Mouse (Mus musculus) erythroid progenitor cell, adult 5-6 weeks (primary cell): ENCODE measurements around the gene Ufc1. TPM values are rescaled to one million over a fixed set of nuclear protein-coding genes. Genes with fewer than 3 reads are reported as not detected.
"Not testable (repeated sequence)": the region's sequence is repeated elsewhere in the genome, so short reads cannot be mapped to it uniquely, and the experiment has no call there.

Source experiments
- ATAC-seq: replicated peaks from 2 replicates; pipeline ENCODE4 v1.8.0; 2016; ENCODE audit warnings: moderate number of reproducible peaks, mild to moderate bottlenecking, moderate TSS enrichment, inconsistent platforms; ENCODE audit not compliant: poor library complexity, low FRiP score, severe bottlenecking
- total RNA-seq, 2 experiments: library from RNA; stranded (forward) in 1 of 2; stranded (reverse) in 1 of 2; fragments of 150-400 nt in 1 of 2; fragments of 186-747, 209-891 nt in 1 of 2; gene quantifications; 2 replicates each; pipeline versions ENCODE4 v1.2.3 to v1.2.4; 2015 to 2017; ENCODE audit warnings: low replicate concordance in 2 of 2

Ufc1 gene
- total RNA-seq (2015; ENCODE audit: low replicate concordance) = 26.8 and 39.3 TPM in 2 replicates
- 1.7 and 14.2 TPM in 2 replicates for total RNA-seq (2017; ENCODE audit: low replicate concordance)

DNA sequence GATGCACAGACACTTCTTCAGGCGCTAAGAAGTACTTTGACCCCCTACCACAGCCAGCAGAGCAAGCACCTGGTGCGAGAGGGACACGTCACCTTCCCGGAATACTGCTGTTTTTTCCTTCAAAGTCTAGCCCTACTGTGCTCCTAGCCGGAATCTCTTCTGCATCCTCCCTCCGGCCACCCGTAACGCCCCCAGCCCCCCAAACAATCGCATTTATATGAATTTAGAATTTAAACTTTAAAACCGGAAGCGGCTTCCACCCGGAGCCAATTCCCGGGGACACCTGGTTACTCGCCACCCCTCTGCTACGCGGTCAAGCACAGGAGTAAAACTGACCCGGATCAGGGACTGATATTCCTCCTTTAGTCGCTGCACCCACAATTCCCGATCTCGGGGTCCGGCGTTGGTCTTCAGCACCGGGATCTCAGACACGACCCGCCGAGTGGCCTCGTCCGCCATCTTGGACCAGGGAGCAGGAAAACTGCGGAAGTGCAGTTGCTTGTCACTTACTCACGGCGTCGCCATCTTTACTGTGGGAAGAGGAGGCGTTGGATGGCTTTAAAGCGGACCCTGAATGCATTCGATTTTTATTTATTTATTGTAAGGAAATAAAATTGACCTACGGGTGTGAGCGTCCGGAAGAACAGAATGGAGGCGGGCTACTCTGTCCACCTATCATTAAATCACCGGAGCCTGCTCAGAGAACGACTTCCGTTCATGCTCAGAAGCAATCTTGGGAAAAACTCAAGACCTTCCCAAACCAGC, at the start of gene Ufc1:
Gene Ufc1 (minus strand): TSS at position 727 of the 765 bp plus-strand sequence.
- ATAC-seq = peak; percentile 92

GRCm38 (mm10) chr1:171343922-171344677, 49.3 kb upstream of the Ufc1 start:
- no peak for ATAC-seq

DNA sequence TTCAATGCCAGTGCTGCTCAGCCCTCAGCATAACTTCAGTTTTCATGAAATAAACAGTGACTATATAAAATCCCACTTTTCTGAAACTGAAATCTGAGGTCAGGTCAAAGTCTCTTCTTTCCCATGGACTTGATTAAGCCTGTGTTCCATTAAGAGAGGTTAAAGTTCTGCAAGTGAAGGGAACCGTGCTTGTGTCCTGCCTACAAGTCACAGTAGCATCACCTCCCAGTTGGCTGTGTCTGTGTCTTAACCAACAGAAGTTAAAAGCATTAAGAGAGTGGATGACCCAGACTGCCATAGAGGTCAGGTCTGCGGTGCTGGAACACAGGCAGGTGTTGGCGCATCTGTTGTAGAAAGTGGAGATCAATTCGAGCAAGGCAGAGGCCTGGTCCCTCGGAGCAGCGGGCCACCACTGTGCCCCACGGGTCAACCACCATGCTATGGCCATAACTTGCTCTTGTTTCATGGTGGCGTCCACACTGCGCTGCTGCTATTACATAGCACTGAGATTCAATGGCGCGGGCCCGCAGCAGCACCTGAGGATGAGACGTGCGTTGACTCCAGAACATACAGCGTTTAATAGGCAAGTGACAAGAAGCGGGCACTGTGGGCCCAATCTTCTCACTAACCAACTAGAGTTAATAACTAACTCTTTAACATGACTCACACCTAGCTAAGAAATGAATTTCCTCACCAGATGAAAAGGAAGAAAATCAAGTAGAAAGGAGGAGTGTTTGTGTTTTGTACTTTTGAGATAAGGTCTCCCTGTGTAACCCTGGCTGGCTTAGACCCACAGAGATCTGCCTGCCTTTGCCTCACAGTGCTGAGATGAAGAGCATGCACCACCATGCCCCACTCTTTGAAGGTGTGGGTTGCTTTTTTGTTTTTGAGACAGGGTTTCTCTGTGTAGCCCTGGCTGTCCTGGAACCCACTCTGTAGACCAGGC, 47.7 kb upstream of the Ufc1 start:
- no peak for ATAC-seq

DNA sequence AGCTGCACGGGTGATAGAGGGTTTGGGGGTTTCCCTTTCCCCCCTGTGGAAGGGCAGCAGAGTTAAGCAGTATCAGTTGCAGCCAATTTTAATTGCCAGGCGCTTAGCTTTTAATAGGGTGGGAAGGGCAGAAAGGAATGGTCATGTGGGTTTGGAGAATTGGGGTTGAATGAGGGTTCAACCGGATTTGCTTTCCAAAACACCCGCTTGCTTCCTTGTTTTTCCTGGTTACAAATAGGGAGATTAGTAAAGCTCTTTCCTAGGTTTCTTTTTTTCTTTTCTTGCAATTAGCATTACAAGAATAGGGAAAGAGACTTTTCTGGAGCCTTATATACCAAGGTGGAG, 35.4 kb upstream of the Ufc1 start:
- ATAC-seq = no peak

DNA sequence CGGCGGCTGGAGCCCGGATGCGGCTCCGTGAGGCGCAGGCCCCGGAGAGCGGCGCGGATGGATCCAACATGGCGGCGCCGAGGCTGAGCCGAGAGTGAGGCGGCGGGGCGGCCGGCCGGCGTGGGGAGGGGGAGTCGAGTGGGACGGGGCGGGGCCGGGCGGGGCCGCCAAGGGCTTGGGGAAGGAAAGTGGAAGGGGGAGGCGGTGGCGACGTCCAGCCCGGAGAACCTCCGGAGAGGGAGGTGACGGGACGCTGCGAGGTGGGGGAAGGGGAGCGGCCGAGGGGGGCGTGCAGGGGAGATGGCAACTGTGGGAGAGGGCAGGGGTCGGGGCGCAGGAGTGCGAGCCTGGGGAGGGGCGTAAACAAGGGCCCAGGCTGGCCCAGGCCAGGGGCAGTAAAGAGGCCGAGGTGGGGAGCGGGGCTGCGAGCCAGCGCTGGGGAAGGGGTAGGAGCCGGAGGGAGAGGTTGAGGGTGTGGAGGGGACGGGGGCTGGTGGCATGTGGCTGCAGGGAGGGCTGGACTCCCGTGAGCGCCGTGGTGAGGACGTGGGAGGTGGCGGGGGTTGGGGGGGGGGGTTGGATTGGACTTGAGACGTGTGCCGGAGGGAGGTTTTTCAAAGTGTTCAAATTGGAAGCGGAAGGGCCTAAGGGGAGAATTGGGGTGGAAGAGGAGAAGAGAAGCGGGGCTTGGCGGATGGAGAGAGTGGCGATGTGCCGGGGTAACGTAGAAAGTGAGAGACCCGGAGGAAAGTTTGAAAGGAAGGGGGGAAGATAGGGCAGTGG, 34.8 kb upstream of the Ufc1 start:
- peak; percentile 59 for ATAC-seq

DNA sequence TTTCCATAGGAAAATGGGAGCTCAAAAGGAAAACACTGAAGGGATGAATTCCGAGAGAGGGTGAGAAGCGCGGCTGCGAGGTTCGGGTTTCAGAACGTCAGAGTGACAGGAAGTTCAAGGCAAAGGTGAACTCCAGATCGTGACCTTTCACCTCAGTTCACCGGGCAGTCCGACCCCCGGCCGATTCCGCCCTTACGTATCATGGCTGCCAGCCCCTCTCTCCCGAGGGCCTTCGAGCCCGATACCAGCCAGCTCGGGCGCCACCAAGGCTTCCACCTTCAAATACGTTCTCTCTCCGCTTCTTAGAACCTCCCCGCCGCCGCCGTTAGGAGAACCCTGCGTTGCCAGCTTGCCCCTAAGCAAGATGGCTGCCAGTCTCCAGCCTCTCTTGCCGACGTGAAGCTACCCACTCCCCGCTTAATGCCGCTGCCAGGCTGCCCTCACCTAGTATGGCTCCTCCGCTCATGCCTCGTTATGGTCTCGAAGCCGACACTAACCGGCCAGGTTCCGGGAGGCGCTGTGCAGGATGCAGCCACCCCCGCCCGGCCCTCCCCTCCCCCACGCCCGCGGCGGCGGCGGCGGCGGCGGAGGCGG, 34.1 kb upstream of the Ufc1 start, which contains the start of gene Dedd:
Gene Dedd (plus strand): TSS at position 307 of the 594 bp plus-strand sequence.
- ATAC-seq = peak; percentile 88

GRCm38 (mm10) chr1:171328244-171328643, 33.4 kb upstream of the Ufc1 start:
- ATAC-seq = peak; percentile 4

- not testable (repeated sequence) for ATAC-seq
Measured at GRCm38 (mm10) chr1:171326588-171326987, 31.8 kb upstream of the Ufc1 start.

- no peak for ATAC-seq
Measured at GRCm38 (mm10) chr1:171325571-171325970, 30.7 kb upstream of the Ufc1 start.

GRCm38 (mm10) chr1:171322012-171322411, 27.2 kb upstream of the Ufc1 start:
- peak; percentile 47; the same call in 1 of the 2 replicates for ATAC-seq

DNA sequence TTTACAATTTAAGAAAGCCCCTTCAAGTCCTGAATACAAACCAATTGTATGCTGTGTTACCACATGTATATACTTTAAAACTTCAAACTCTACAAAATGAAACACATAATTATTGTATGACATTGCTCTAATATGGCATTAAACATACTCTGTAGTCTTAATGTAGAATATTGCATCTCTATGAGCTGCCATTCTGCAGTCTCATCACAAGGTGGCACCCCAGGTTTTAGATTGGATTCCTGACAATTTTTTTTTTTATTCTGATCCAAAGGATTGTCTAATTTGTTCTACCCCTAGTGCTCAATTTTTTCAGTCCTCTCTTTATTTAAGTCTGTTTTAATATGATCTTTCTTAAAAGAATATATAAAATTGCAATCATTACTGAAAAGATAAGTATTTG, 26.6 kb upstream of the Ufc1 start:
- peak; percentile 74 for ATAC-seq

DNA sequence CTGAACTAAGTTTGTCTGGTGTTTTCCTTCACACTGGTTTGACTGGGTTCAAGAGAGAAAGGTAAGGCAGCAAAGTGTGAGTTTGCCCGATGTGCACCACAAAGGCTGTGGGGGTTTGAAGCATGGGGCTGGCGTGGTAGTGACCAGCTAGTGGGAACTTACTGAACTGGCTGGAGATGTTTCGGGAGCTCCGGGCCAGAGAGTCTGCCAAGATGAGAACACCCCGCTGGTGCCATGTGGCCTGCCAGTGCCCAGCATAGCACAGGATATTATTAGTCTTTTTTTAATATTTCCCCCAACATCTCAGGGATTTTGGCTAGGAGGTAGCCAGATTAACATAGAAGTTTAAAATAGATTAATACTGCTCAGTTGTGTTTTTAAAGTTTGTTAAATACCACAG, 25.3 kb upstream of the Ufc1 start:
- ATAC-seq = no peak

DNA sequence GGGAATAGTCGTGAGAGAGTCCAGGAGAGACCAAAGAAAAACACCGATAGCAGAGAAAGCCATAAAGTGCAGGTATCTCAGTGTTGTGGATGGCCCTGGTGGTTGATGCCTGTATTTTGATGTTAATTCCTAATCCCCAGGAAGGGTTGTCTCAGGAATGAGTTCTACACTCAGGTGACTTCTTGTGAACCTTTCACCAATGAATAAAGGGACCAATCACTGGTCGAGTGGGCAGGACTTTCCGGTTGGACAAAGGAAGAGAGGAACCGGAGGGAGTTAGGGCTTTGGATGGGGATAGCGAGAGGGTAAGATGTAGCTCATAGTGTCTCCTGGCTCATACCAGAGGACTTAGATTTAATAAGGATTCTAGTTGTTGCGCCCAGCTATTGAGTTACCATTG, 24.9 kb upstream of the Ufc1 start:
- no peak for ATAC-seq

GRCm38 (mm10) chr1:171309321-171309720, 14.5 kb upstream of the Ufc1 start:
- ATAC-seq = no peak

DNA sequence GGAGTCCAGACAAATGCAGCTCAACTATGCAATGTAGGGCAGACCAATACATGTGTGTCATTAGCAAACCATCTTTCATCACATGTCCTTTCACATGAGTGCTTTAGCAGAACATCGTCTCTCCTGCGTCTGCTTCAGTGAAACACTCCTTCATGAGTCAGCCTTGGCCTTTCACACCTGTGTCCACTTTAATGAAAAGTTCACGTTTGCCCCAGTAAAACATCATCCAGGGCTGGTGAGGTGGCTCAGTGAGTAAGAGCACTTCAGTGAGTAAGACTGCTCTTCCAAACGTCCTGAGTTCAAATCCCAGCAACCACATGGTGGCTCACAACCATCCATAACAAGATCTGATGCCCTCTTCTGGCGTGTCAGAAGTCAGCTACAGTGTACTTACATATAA, 11.3 kb upstream of the Ufc1 start:
- not testable (repeated sequence) for ATAC-seq

DNA sequence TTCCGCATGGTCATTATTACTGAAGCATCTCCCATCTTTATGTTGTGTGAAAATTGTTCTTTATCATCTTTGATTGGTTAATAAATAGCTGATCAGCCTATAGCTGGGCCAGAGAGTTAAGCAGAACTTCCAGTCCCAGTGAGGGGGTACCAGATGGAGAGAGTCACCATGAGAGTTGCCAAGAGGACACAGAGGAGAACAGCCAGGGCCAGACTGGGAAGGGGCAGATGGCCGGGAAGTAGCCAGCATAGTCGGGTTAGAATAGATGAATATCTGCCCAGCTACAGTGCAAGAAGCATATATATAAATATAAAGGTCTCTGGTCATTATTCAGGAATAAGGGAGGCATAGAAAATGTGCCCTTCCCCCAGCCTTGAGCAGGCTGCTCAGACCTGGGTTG, 3.4 kb upstream of the Ufc1 start:
- ATAC-seq = no peak

- no peak for ATAC-seq
Measured at GRCm38 (mm10) chr1:171295063-171295402, 209 bp upstream of the Ufc1 start.

DNA sequence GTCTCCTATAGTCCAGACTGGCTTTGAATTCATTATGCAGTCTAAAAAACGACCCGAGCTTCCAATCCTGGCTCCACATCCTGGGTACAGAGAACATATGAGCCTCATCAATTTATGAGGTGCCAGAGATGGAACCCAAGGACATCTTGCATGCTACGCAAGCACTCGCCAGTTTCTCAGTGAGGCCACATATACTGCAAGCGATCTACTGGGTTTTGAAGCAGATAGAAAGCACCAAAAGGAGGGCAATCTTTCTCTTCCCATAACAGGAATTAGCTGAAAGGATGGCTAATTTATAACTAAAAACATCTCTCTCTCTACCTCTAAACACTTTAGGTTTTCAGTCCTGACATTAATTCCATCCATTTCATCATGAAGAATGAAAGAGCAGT, 922 bp downstream of the Ufc1 start:
- no peak for ATAC-seq

GRCm38 (mm10) chr1:171293351-171293750, 1.5 kb downstream of the Ufc1 start:
- no peak for ATAC-seq
